Mouse (Mus musculus) C2C12 (cell line): Measurements from ENCODE around the gene Gm11077.

Source experiments
- CEBPB ChIP-seq: IDR thresholded peaks from one replicate; pipeline ENCODE4 v1.6.1; 2011; ENCODE audit warnings: low read depth, mild to moderate bottlenecking, control low read depth, moderate library complexity
- CTCF ChIP-seq: IDR thresholded peaks from one replicate; pipeline ENCODE4 v1.5.1; 2011; ENCODE audit not compliant: control insufficient read depth, insufficient read depth, insufficient read length
- FOSL1 ChIP-seq: IDR thresholded peaks from one replicate; pipeline ENCODE4 v1.8.0; 2011; ENCODE audit warnings: mild to moderate bottlenecking, low read length; ENCODE audit not compliant: poor library complexity, insufficient read depth, severe bottlenecking
- MAX ChIP-seq: IDR thresholded peaks from one replicate; pipeline ENCODE4 v1.6.1; 2011; ENCODE audit warnings: mild to moderate bottlenecking, control low read depth

DNA sequence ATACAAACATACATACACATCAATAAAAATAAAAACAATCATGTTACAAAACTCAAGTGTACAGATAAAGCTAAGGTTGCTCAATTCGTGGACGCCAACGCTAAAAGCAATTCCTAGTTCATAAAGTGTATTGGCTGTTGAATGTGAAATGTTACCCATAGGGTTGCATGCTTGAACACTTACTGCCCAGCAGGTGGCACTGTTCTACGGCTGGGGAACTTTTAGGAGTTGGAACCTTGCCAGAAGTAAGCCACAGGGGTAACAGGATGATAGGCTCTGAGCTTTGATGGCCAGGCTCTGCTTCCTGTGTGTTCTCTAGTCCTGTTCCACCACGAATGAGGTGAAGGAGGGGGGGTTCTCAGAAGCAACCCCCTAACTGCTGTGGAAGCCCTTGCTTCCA, at the start of gene Gm11077:
- TF ChIP-seq CTCF: no peak
- no peak for TF ChIP-seq FOSL1
- no peak for TF ChIP-seq CEBPB
- no peak for TF ChIP-seq MAX
